Mouse (Mus musculus) forebrain, embryonic 15.5 days (tissue): ENCODE results near the gene Safb2. TPM values are rescaled to one million over a fixed set of nuclear protein-coding genes. Genes with fewer than 3 reads are reported as not detected.
A peak's percentile ranks its signal among the peaks of the same experiment; 100 is the strongest.

Experiments used
- ATAC-seq: fragments of 200-750 bp; cut with Nextera tagmentation; replicated peaks from 2 replicates; pipeline ENCODE4 v1.8.0; 2017; ENCODE audit warnings: mild to moderate bottlenecking, moderate TSS enrichment, moderate library complexity
- H3K27ac ChIP-seq: fragments of 300-500 bp; sonication (generic); replicated peaks from 2 replicates; pipeline ENCODE4 v1.5.1; 2015; ENCODE audit warnings: mild to moderate bottlenecking, inconsistent platforms
- H3K27me3 ChIP-seq: fragments of 300-500 bp; sonication (generic); 2 replicates; pipeline ENCODE4 v1.6.1; 2015; ENCODE audit warnings: inconsistent platforms
- H3K36me3 ChIP-seq: fragments of 300-500 bp; sonication (generic); 2 replicates; pipeline ENCODE4 v1.6.1; 2015; ENCODE audit warnings: mild to moderate bottlenecking, inconsistent platforms
- H3K4me1 ChIP-seq: fragments of 300-500 bp; sonication (generic); 2 replicates; pipeline ENCODE4 v1.6.1; 2015; ENCODE audit warnings: inconsistent platforms
- H3K4me2 ChIP-seq: fragments of 300-500 bp; sonication (generic); replicated peaks from 2 replicates; pipeline ENCODE4 v1.6.1; 2015; ENCODE audit warnings: mild to moderate bottlenecking, inconsistent platforms
- H3K4me3 ChIP-seq: fragments of 300-500 bp; sonication (generic); 2 replicates; pipeline ENCODE4 v1.5.1; 2015; ENCODE audit warnings: mild to moderate bottlenecking, inconsistent platforms
- H3K9ac ChIP-seq: fragments of 300-500 bp; sonication (generic); replicated peaks from 2 replicates; pipeline ENCODE4 v1.6.1; 2015; ENCODE audit warnings: mild to moderate bottlenecking, inconsistent platforms
- H3K9me3 ChIP-seq: fragments of 300-500 bp; sonication (generic); 2 replicates; pipeline ENCODE4 v1.6.1; 2016; ENCODE audit warnings: inconsistent platforms
- WGBS: fragments of 180-500 bp; shearing (Covaris S2); methylation state at CpG from one replicate; pipeline ENCODE4 v1.1.7; 2015; ENCODE audit warnings: mixed read lengths; 5-methylcytosine and 5-hydroxymethylcytosine counted together
- polyA plus RNA-seq: library from polyadenylated mRNA; unstranded; fragments of >200 nt; fragmentation: Nextera tagmentation; extraction: Ambion mirVana; gene quantifications from 2 replicates; pipeline ENCODE4 v1.2.1, GENCODE M21; 2015

Gene Safb2
- polyA plus RNA-seq, 1 experiment from 2014 or later = 76.1 TPM

- 88% methylated on average over 9 of the region's 9 CpGs for WGBS
- no peaks in the 10 kb centered on the region for H3K27me3 ChIP-seq
- no peak for ATAC-seq
Measured at GRCm38 (mm10) chr17:56605431-56605830, 21.0 kb upstream of the Safb2 start.

DNA sequence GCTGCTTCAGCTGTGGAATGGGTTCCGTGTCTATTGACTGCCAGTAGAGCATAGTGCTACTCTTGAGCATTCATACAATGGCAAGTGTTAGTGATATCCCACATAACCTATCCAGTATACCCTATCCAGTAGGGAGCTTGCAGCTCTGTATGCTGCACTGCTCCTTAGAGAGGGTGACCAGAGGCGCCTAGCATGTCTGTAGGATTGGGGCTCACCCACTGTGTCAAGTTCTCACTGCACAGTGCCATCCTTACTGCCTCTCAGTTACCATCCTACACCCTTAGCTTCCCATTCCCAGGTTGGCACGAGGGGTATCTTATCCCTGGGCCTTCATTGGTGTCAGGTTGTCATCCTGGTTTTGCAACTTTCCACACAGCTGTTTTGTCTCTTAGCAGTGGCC is 20.0 kb upstream of the Safb2 start:
- Histone ChIP-seq H3K36me3 (peaks cover 85% of the 10 kb centered on the region), H3K4me1 (peaks cover 12% of the 10 kb centered on the region), H3K27me3 (no peaks in the 10 kb centered on the region), H3K27ac (no peak overlapping the region), H3K9ac (no peak overlapping the region), H3K4me3 (no peak overlapping the region), H3K9me3 (no peaks in the 10 kb centered on the region), H3K4me2 (no peak overlapping the region)
- no peak for ATAC-seq
- WGBS = over 99% methylated on average over 3 of the region's 3 CpGs

More at GRCm38 (mm10) chr17:56605431-56605830, 21.0 kb upstream of the Safb2 start:
- Histone ChIP-seq H3K36me3 (peaks cover 75% of the 10 kb centered on the region), H3K4me1 (peaks cover 18% of the 10 kb centered on the region), H3K9ac (no peak overlapping the region), H3K27ac (no peak overlapping the region), H3K9me3 (no peaks in the 10 kb centered on the region), H3K4me3 (no peak overlapping the region), H3K4me2 (no peak overlapping the region)

GRCm38 (mm10) chr17:56604070-56604380 is 19.6 kb upstream of the Safb2 start:
- Histone ChIP-seq H3K27ac (no peak overlapping the region), H3K36me3 (peaks cover 88% of the 10 kb centered on the region), H3K9me3 (no peaks in the 10 kb centered on the region), H3K9ac (no peak overlapping the region), H3K4me1 (peaks cover 10% of the 10 kb centered on the region), H3K4me3 (no peak overlapping the region), H3K27me3 (no peaks in the 10 kb centered on the region), H3K4me2 (no peak overlapping the region)
- ATAC-seq = no peak
- 93% methylated on average over 9 of the region's 9 CpGs for WGBS

DNA sequence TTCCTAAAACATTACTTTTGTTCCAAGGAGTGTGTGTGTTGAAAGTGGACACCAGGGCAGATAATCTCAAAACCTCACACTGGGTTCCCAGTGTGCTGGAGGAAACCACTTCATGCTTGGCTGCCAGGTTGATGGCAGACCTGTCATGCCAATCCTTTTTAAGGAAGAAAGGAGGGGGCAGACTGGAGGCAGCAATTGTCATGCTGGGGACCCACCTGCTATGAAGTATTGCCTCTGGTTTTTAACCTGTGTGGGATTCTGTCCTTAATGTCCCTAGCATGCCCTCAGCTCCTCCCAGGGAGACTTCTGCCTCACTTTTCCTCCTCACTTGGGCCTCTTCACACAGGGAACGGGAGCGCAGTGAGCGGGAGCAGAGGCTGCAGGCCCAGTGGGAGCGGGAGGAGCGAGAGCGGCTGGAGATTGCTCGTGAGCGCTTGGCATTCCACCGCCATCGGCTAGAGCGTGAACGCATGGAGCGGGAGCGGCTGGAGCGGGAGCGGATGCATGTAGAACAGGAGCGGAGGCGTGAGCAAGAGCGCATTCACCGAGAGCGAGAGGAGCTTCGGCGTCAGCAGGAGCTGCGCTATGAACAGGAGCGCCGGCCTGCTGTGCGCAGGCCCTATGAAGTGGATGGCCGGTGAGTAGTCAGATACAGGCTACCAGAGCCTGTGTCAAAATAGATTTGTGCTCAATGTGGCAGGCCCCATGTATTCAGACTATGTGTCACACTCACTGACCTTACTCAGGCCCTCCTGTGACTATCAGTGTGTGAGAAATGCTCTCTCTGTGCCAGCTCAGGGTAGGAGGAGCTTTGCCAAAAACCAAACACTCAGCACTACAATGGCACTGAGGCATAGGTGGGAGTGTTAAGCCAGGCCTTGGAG is 19.0 kb upstream of the Safb2 start:
- WGBS = 95% methylated on average over 28 of the region's 28 CpGs
- ATAC-seq = no peak
- H3K4me2 ChIP-seq = no peak overlapping the region
- H3K9ac ChIP-seq = no peak overlapping the region
- peaks cover 4% of the 10 kb centered on the region for H3K4me1 ChIP-seq
- H3K27me3 ChIP-seq = no peaks in the 10 kb centered on the region
- no peak overlapping the region for H3K27ac ChIP-seq
- no peaks in the 10 kb centered on the region for H3K9me3 ChIP-seq
- H3K4me3 ChIP-seq = no peak overlapping the region
- H3K36me3 ChIP-seq = peaks cover 88% of the 10 kb centered on the region

GRCm38 (mm10) chr17:56593527-56594271 is 9.3 kb upstream of the Safb2 start:
- H3K36me3 ChIP-seq = peaks cover 84% of the 10 kb centered on the region
- no peak overlapping the region for H3K4me3 ChIP-seq
- no peaks in the 10 kb centered on the region for H3K27me3 ChIP-seq
- no peaks in the 10 kb centered on the region for H3K9me3 ChIP-seq
- ATAC-seq = no peak
- 83% methylated on average over 8 of the region's 8 CpGs for whole genome bisulfite sequencing
- no peak overlapping the region for H3K9ac ChIP-seq
- peaks cover 18% of the 10 kb centered on the region for H3K4me1 ChIP-seq
- H3K27ac ChIP-seq = no peak overlapping the region
- no peak overlapping the region for H3K4me2 ChIP-seq

- Histone ChIP-seq H3K4me1 (peaks cover 30% of the 10 kb centered on the region), H3K4me3 (no peak overlapping the region), H3K27ac (no peak overlapping the region), H3K36me3 (peaks cover 87% of the 10 kb centered on the region), H3K4me2 (no peak overlapping the region), H3K27me3 (no peaks in the 10 kb centered on the region), H3K9ac (no peak overlapping the region), H3K9me3 (no peaks in the 10 kb centered on the region)
- no peak for ATAC-seq
Measured at GRCm38 (mm10) chr17:56592553-56592952, 8.2 kb upstream of the Safb2 start.

DNA sequence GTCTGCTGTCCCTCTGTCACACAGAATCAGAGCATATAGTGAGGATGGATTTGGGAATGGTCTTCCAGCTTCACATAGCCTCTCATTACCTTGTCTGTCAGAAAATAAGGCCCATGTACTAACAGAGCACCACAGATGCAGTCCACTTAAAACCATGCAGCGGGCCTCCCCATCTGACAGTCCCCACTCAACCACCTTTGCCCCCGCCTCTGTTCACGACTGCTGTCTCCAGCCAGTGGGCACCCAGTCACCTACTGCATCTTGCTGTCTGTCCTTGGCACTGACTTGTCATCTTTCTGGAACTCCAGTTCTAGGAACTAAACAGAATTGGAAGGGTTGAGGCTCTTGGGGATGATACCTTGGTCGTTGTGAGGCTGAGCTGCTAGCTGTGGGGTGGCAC is 4.5 kb upstream of the Safb2 start:
- Histone ChIP-seq H3K9me3 (no peaks in the 10 kb centered on the region), H3K27ac (no peak overlapping the region), H3K9ac (no peak overlapping the region), H3K4me3 (no peak overlapping the region), H3K4me2 (no peak overlapping the region), H3K36me3 (peaks cover 60% of the 10 kb centered on the region), H3K27me3 (no peaks in the 10 kb centered on the region), H3K4me1 (peaks cover 50% of the 10 kb centered on the region)
- ATAC-seq = no peak
- 91% methylated on average over 4 of the region's 4 CpGs for WGBS

DNA sequence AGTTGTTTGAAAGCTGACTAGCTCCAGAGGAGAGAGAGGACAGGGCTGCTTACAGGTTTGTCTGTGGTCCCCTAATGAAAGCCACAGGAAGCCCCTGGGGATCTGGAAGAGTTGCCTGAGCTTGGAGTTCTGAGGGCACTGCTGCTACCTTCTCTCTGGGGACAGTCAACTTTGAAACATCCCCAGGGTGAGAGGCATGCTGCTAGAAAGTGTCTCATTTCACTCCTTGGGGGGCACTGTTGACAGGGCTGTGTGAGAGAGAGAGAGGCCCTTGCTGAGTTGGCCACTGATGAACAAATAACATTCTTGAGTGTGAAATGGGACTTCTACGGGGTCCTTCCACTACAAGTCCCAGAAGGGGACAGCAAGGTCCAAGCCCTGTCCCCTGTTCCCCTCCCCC is 3.4 kb upstream of the Safb2 start:
- no peak overlapping the region for H3K4me2 ChIP-seq
- H3K9ac ChIP-seq = peak overlapping the region; percentile 5; the same call in 1 of the 2 replicates
- 77% methylated on average over 1 of the region's 1 CpGs for WGBS
- H3K4me1 ChIP-seq = peaks cover 58% of the 10 kb centered on the region
- H3K27ac ChIP-seq = no peak overlapping the region
- H3K36me3 ChIP-seq = peaks cover 49% of the 10 kb centered on the region
- no peaks in the 10 kb centered on the region for H3K27me3 ChIP-seq
- no peak for ATAC-seq
- no peak overlapping the region for H3K4me3 ChIP-seq
- no peaks in the 10 kb centered on the region for H3K9me3 ChIP-seq

DNA sequence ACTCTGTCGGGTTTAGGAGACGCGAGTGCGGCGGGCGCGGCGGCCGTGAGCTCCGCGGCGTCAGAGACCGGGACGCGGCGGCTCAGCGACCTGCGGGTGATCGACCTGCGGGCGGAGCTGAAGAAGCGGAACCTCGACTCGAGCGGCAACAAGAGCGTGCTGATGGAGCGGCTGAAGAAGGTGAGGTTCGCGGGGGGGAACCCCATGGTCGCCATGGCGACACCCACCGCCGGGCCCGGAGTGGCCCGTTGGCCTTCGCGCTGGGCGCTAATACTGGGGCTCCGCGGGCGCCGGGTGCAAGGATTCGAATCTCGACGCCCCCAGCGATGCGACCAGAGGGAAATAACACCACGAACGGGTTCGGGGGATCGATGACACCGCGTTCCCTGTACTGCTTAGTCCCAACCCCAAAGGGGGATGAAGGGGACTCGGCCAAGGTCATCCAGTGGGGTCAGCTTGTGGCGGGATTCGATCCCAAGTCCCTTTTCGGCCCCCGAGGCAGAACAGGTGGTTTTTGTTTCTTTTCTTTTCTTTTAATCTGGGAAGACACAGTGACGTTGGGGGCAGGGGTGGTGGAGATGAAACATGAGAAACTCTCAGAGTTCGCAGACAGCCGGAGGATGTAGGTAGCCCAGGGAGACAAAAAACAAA is 911 bp upstream of the Safb2 start:
- peak; percentile 32 for ATAC-seq
- under 1% methylated on average over 61 of the region's 61 CpGs for WGBS
- Histone ChIP-seq H3K9me3 (no peaks in the 10 kb centered on the region), H3K27ac (peak overlapping the region; percentile 95), H3K4me1 (peaks cover 64% of the 10 kb centered on the region), H3K9ac (peak overlapping the region; percentile 84), H3K27me3 (no peaks in the 10 kb centered on the region), H3K4me2 (peak overlapping the region; percentile 88), H3K4me3 (peak overlapping the region; percentile 98), H3K36me3 (peaks cover 52% of the 10 kb centered on the region)

DNA sequence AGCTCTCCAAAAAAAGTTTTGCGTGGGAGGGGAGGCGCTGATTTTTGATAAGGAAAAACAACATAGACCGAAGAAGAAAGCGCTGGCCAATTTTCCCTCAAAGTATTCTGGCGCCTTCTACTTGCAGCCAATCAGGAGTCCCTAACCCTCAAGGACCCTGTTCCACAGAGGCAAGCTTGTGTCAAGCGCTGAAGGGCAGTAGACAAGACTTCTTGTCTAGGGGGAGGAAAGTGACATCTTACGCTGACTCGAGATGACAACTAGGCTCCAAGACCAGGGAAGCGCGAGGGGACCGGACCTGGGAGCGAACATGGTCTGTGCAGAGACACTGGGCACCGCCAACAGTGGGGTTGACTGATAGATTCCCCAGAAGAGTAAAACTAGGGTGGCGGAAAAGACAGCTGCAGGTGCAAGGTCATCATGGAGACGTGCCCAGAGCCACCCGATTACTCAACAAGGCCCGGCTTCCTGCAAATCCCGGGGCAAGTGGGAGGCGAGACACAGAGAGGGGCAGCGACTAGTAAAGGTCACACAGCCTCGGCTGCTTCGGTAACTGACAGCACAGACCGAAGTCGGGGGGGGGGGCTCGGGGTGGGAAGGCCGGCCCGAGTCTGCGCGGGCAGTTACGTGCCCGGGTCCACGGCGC is 651 bp downstream of the Safb2 start:
- H3K4me2 ChIP-seq = peak overlapping the region; percentile 64
- H3K36me3 ChIP-seq = peaks cover 52% of the 10 kb centered on the region
- ATAC-seq = 0 out of 2 replicates have a peak, but pooled peaks have one; percentile 0
- peak overlapping the region; percentile 95 for H3K27ac ChIP-seq
- H3K27me3 ChIP-seq = no peaks in the 10 kb centered on the region
- no peaks in the 10 kb centered on the region for H3K9me3 ChIP-seq
- H3K4me1 ChIP-seq = peaks cover 57% of the 10 kb centered on the region
- peak overlapping the region; percentile 77 for H3K9ac ChIP-seq
- WGBS = 3% methylated on average over 32 of the region's 33 CpGs
- H3K4me3 ChIP-seq = peak overlapping the region; percentile 98

DNA sequence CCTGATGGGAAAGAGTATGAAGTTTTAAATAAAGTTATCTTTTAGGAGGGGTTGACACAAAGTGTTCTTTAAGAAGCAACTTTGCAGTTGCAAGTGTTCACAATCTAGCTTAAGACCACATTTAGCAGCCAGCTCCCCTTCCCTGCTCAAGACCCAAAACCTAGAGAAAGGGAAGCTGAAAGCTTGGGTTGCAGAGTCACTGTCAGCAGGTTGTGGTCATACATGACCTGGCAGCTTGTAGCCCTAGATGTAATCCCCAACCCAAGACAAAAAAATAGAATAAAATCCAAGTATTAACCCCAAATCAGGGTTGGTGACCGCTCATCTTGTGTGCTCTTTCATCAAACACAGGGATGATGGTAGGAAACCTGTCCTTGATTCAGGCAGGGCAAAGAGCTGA is 1.3 kb downstream of the Safb2 start:
- Histone ChIP-seq H3K36me3 (peaks cover 53% of the 10 kb centered on the region), H3K4me2 (peak overlapping the region; percentile 64), H3K27ac (no peak overlapping the region), H3K4me1 (peaks cover 50% of the 10 kb centered on the region), H3K9me3 (no peaks in the 10 kb centered on the region), H3K4me3 (peak overlapping the region; percentile 98), H3K27me3 (no peaks in the 10 kb centered on the region), H3K9ac (peak overlapping the region; percentile 77)
- 59% methylated on average over 1 of the region's 1 CpGs for WGBS
- ATAC-seq = no peak

- H3K9ac ChIP-seq = no peak overlapping the region
- no peaks in the 10 kb centered on the region for H3K27me3 ChIP-seq
- WGBS = 95% methylated on average over 3 of the region's 3 CpGs
- H3K4me3 ChIP-seq = no peak overlapping the region
- no peaks in the 10 kb centered on the region for H3K4me1 ChIP-seq
- no peak overlapping the region for H3K27ac ChIP-seq
- peaks cover 87% of the 10 kb centered on the region for H3K36me3 ChIP-seq
- H3K4me2 ChIP-seq = no peak overlapping the region
- H3K9me3 ChIP-seq = no peaks in the 10 kb centered on the region
- no peak for ATAC-seq
Measured at GRCm38 (mm10) chr17:56572939-56573338, 11.4 kb downstream of the Safb2 start.
